Mouse (Mus musculus): ENCODE measurements around the gene Odf3l2.

DNA sequence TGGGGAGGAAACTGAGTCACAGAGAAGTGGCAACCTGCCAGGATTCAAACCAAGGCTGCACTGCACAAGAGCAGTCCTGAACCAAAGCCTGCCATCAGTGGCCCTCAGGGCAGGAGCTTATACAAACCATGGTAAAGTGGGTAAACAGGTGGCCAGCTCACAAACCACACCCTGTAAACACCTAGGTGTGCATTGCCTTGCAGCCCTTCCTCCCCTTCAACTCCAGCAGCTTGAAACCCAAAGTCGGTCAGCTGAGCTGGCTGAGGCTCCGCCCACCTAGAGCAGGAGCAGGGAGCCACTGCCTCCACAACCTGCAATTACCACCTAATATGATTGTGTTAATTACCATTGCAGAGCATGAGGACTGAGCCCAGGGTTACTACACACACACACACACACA lies 37.6 kb downstream of the Odf3l2 start:
- no peak for TF ChIP-seq CTCF (IDR thresholded peaks at IDR 0.05; ENCODE audit: low read depth, low read length)
- no peak for TF ChIP-seq GATA1 (IDR thresholded peaks at IDR 0.05; ENCODE audit: borderline replicate concordance, low read length)
- TF ChIP-seq POLR2AphosphoS5 (IDR thresholded peaks at IDR 0.05; ENCODE audit: insufficient replicate concordance, low read depth, low read length), result no peak

All from G1E (cell line).